Mouse (Mus musculus) neural tube, embryonic 15.5 days (tissue): Measurements from ENCODE around the gene Prrg2. TPM values are rescaled to one million over a fixed set of nuclear protein-coding genes. Genes with fewer than 3 reads are reported as not detected.

Experiments
- ATAC-seq: fragments of 200-750 bp; cut with Nextera tagmentation; 2 replicates; pipeline ENCODE4 v1.8.0; 2017; ENCODE audit warnings: mild to moderate bottlenecking, moderate TSS enrichment, moderate library complexity; ENCODE audit not compliant: low FRiP score
- H3K27ac ChIP-seq: fragments of 300-500 bp; sonication (generic); replicated peaks from 2 replicates; pipeline ENCODE4 v1.5.1; 2015; ENCODE audit warnings: mild to moderate bottlenecking, inconsistent platforms
- H3K27me3 ChIP-seq: fragments of 300-500 bp; sonication (generic); replicated peaks from 2 replicates; pipeline ENCODE4 v1.6.1; 2015; ENCODE audit warnings: inconsistent platforms
- H3K36me3 ChIP-seq: fragments of 300-500 bp; sonication (generic); 2 replicates; pipeline ENCODE4 v1.6.1; 2015; ENCODE audit warnings: inconsistent platforms
- H3K4me1 ChIP-seq: fragments of 300-500 bp; sonication (generic); 2 replicates; pipeline ENCODE4 v1.6.1; 2015; ENCODE audit warnings: inconsistent platforms
- H3K4me2 ChIP-seq: fragments of 300-500 bp; sonication (generic); 2 replicates; pipeline ENCODE4 v1.6.1; 2015; ENCODE audit warnings: inconsistent platforms, mild to moderate bottlenecking, moderate library complexity
- H3K4me3 ChIP-seq: fragments of 300-500 bp; sonication (generic); replicated peaks from 2 replicates; pipeline ENCODE4 v1.5.1; 2015; ENCODE audit warnings: mild to moderate bottlenecking, inconsistent platforms
- H3K9ac ChIP-seq: fragments of 300-500 bp; sonication (generic); replicated peaks from 2 replicates; pipeline ENCODE4 v1.6.1; 2015; ENCODE audit warnings: mild to moderate bottlenecking, inconsistent platforms
- H3K9me3 ChIP-seq: fragments of 300-500 bp; sonication (generic); replicated peaks from 2 replicates; pipeline ENCODE4 v1.6.1; 2016; ENCODE audit warnings: inconsistent platforms
- WGBS: fragments of 180-500 bp; shearing (Covaris S2); methylation state at CpG from one replicate; pipeline ENCODE4 v1.1.7; 2015; ENCODE audit warnings: mixed read lengths; 5-methylcytosine and 5-hydroxymethylcytosine counted together
- polyA plus RNA-seq: library from polyadenylated mRNA; unstranded; fragments of >200 nt; fragmentation: Nextera tagmentation; extraction: Ambion mirVana; gene quantifications from 2 replicates; pipeline ENCODE4 v1.2.1, GENCODE M21; 2015

The Prrg2 gene
- polyA plus RNA-seq, 1 experiment from 2014 or later, result 16.5 TPM

DNA sequence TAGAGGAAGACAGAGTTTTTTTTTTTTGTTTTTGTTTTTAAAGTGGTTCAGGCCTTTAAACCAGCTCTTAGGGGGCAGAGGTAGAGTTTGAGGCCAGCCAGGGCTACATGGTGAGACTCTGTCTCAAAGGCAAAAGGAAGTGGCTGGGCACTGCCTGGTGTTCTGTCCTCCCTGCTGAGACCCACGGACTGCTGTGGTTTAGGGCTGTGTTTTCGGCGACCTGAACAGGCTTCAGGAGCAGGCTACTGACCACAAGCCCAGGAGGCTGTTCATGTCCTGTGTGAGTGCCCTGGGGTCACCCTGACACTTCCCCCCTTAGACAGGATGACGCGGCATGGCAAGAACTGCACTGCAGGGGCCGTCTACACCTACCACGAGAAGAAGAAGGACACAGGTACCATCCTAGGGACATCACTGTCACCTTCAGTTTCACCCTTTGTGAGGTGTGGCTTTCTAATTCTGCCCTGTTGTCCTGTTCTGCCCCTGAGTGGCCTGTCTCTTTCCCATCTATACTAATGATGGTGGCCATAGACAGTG is 10.8 kb upstream of the Prrg2 start:
- no peaks in the 10 kb centered on the region for H3K9me3 ChIP-seq
- WGBS, result 86% methylated on average over 7 of the region's 7 CpGs
- H3K4me3 ChIP-seq, result no peak overlapping the region
- ATAC-seq, result no peak
- no peak overlapping the region for H3K9ac ChIP-seq
- H3K4me1 ChIP-seq, result peaks cover 1% of the 10 kb centered on the region; the same call in 1 of the 2 replicates
- no peak overlapping the region for H3K27ac ChIP-seq
- no peaks in the 10 kb centered on the region for H3K27me3 ChIP-seq
- peaks cover 23% of the 10 kb centered on the region for H3K36me3 ChIP-seq
- no peak overlapping the region for H3K4me2 ChIP-seq

- H3K27me3 ChIP-seq, result no peaks in the 10 kb centered on the region
- H3K4me1 ChIP-seq, result peaks cover 3% of the 10 kb centered on the region; the same call in 1 of the 2 replicates
- H3K9ac ChIP-seq, result no peak overlapping the region
- H3K4me3 ChIP-seq, result no peak overlapping the region
- ATAC-seq, result no peak
- 84% methylated on average over 2 of the region's 2 CpGs for WGBS
- no peak overlapping the region for H3K27ac ChIP-seq
- no peaks in the 10 kb centered on the region for H3K9me3 ChIP-seq
- H3K36me3 ChIP-seq, result peaks cover 20% of the 10 kb centered on the region
- H3K4me2 ChIP-seq, result no peak overlapping the region
Measured at GRCm38 (mm10) chr7:45072230-45072629, 9.8 kb upstream of the Prrg2 start.

DNA sequence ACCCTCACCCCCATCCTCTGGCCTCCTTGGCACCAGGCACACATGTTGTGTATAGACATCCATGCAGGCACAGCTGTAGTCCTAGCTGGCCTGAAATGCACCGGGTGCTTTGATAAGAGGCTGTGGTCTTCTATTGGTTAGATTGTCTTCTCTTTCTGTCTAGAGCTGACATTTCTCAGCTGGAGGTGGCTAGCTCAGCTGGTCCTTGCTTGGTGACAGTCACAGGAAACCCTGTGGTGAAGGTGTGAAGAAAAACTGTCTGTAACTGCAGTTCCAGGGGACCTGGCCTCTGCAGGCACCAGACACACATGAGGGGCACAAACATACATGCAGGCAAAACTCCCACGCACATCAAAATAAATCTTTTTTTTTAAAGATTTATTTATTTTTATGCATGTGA is 7.2 kb upstream of the Prrg2 start:
- Histone ChIP-seq H3K9ac (no peak overlapping the region), H3K4me2 (no peak overlapping the region), H3K4me1 (peaks cover 7% of the 10 kb centered on the region; the same call in 1 of the 2 replicates), H3K36me3 (peaks cover 7% of the 10 kb centered on the region; the same call in 1 of the 2 replicates), H3K27me3 (no peaks in the 10 kb centered on the region), H3K9me3 (no peaks in the 10 kb centered on the region), H3K27ac (no peak overlapping the region), H3K4me3 (no peak overlapping the region)
- no peak for ATAC-seq
- WGBS, result 97% methylated on average over 2 of the region's 2 CpGs

DNA sequence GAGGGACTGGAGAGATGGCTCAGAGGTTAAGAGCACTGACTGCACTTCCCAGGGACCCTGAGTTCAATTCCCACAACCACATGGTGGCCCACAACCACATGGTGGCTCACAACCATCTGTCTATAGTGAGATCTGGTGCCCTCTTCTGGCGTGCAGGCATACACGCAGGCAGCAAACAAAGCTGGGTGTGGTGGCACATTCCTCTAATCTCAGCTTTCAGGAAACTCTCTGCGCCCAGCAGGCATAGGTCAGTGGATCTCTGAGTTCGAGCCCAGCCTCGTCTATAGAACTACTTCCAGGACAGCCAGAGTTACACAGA is 5.5 kb upstream of the Prrg2 start:
- Histone ChIP-seq H3K4me2 (no peak overlapping the region), H3K27me3 (no peaks in the 10 kb centered on the region), H3K27ac (no peak overlapping the region), H3K9ac (no peak overlapping the region), H3K9me3 (no peaks in the 10 kb centered on the region), H3K4me3 (no peak overlapping the region), H3K36me3 (no peaks in the 10 kb centered on the region), H3K4me1 (peaks cover 16% of the 10 kb centered on the region)
- WGBS, result 36% methylated on average over 5 of the region's 5 CpGs
- no peak for ATAC-seq

- Histone ChIP-seq H3K27me3 (no peaks in the 10 kb centered on the region), H3K27ac (no peak overlapping the region), H3K9ac (no peak overlapping the region), H3K9me3 (no peaks in the 10 kb centered on the region), H3K36me3 (no peaks in the 10 kb centered on the region), H3K4me2 (no peak overlapping the region), H3K4me3 (no peak overlapping the region), H3K4me1 (peaks cover 16% of the 10 kb centered on the region)
- no peak for ATAC-seq
- WGBS, result 70% methylated on average over 4 of the region's 4 CpGs
Measured at GRCm38 (mm10) chr7:45067190-45067999, 4.9 kb upstream of the Prrg2 start.

- 9% methylated on average over 11 of the region's 11 CpGs for WGBS
- Histone ChIP-seq H3K4me3 (peak overlapping the region; percentile 62), H3K27ac (peak overlapping the region; percentile 94; the same call in 1 of the 2 replicates), H3K9ac (0 out of 2 replicates have a peak overlapping the region, but pooled peaks have one; percentile 63), H3K36me3 (no peaks in the 10 kb centered on the region), H3K4me1 (peaks cover 35% of the 10 kb centered on the region), H3K9me3 (no peaks in the 10 kb centered on the region), H3K27me3 (no peaks in the 10 kb centered on the region), H3K4me2 (peak overlapping the region; percentile 67)
- no peak for ATAC-seq
Measured at GRCm38 (mm10) chr7:45061532-45062075, 873 bp downstream of the Prrg2 start.

GRCm38 (mm10) chr7:45060632-45061122 is 1.8 kb downstream of the Prrg2 start:
- no peak for ATAC-seq
- Histone ChIP-seq H3K9ac (no peak overlapping the region), H3K36me3 (no peaks in the 10 kb centered on the region), H3K9me3 (no peaks in the 10 kb centered on the region), H3K4me3 (no peak overlapping the region), H3K4me1 (peaks cover 33% of the 10 kb centered on the region), H3K4me2 (no peak overlapping the region), H3K27ac (no peak overlapping the region), H3K27me3 (no peaks in the 10 kb centered on the region)
- WGBS, result 93% methylated on average over 6 of the region's 6 CpGs

- no peaks in the 10 kb centered on the region for H3K36me3 ChIP-seq
- H3K9me3 ChIP-seq, result no peaks in the 10 kb centered on the region
- peak overlapping the region; percentile 75 for H3K27ac ChIP-seq
- WGBS, result 83% methylated on average over 10 of the region's 10 CpGs
- no peak for ATAC-seq
- H3K27me3 ChIP-seq, result no peaks in the 10 kb centered on the region
- H3K4me3 ChIP-seq, result no peak overlapping the region
- no peak overlapping the region for H3K9ac ChIP-seq
- H3K4me2 ChIP-seq, result no peak overlapping the region
- peaks cover 36% of the 10 kb centered on the region for H3K4me1 ChIP-seq
Measured at GRCm38 (mm10) chr7:45058607-45059571, 3.6 kb downstream of the Prrg2 start.

DNA sequence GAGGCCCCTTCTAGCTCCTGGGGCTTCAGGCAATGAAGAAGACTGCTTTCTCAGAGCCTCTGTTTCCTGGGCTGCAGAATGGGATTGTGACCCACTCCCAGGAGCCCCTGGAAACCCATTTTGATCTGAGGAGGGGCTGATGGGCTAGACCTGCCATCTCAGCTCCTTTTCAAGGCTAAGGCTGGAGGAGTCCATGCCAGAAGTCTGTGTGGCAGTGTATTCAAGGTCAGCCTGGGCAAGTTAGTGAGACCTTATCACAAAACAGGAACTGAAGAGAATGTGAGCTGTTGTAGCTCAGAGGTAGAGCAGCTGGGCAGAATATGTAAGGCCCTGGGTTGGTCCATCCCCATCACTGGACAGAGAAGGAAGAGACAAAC is 5.5 kb downstream of the Prrg2 start:
- no peaks in the 10 kb centered on the region for H3K27me3 ChIP-seq
- H3K9ac ChIP-seq, result no peak overlapping the region
- no peak for ATAC-seq
- H3K4me2 ChIP-seq, result no peak overlapping the region
- H3K27ac ChIP-seq, result no peak overlapping the region
- H3K4me1 ChIP-seq, result peaks cover 33% of the 10 kb centered on the region
- no peaks in the 10 kb centered on the region for H3K36me3 ChIP-seq
- H3K9me3 ChIP-seq, result no peaks in the 10 kb centered on the region
- H3K4me3 ChIP-seq, result no peak overlapping the region

GRCm38 (mm10) chr7:45056329-45056971 is 6.0 kb downstream of the Prrg2 start:
- H3K4me2 ChIP-seq, result no peak overlapping the region
- no peak overlapping the region for H3K9ac ChIP-seq
- H3K4me1 ChIP-seq, result peaks cover 33% of the 10 kb centered on the region
- no peak overlapping the region for H3K4me3 ChIP-seq
- no peaks in the 10 kb centered on the region for H3K9me3 ChIP-seq
- WGBS, result 71% methylated on average over 14 of the region's 14 CpGs
- no peak for ATAC-seq
- H3K27ac ChIP-seq, result no peak overlapping the region
- no peaks in the 10 kb centered on the region for H3K27me3 ChIP-seq
- H3K36me3 ChIP-seq, result no peaks in the 10 kb centered on the region

GRCm38 (mm10) chr7:45053931-45054510 is 8.5 kb downstream of the Prrg2 start:
- Histone ChIP-seq H3K9me3 (no peaks in the 10 kb centered on the region), H3K9ac (peak overlapping the region; percentile 66), H3K36me3 (peaks cover 13% of the 10 kb centered on the region), H3K4me2 (peak overlapping the region; percentile 97), H3K4me3 (peak overlapping the region; percentile 81), H3K4me1 (peaks cover 41% of the 10 kb centered on the region), H3K27me3 (no peaks in the 10 kb centered on the region), H3K27ac (peak overlapping the region; percentile 99)
- WGBS, result 0% methylated on average over 33 of the region's 33 CpGs
- ATAC-seq, result peak; percentile 90
